Mouse (Mus musculus) right cerebral cortex, adult 18-20 months (tissue): ENCODE data around the gene Afm.

Source experiments
- DNase-seq: peaks from one replicate; pipeline ENCODE4 v3.0.0; 2022; ENCODE audit warnings: mixed read lengths

Gene Afm

GRCm38 (mm10) chr5:90560743-90561142, 42.0 kb downstream of the Afm start, which contains the start of gene 5830473C10Rik:
Gene 5830473C10Rik, plus strand, starts transcription at chr5:90561107.
- DNase-seq, result no peak

DNA sequence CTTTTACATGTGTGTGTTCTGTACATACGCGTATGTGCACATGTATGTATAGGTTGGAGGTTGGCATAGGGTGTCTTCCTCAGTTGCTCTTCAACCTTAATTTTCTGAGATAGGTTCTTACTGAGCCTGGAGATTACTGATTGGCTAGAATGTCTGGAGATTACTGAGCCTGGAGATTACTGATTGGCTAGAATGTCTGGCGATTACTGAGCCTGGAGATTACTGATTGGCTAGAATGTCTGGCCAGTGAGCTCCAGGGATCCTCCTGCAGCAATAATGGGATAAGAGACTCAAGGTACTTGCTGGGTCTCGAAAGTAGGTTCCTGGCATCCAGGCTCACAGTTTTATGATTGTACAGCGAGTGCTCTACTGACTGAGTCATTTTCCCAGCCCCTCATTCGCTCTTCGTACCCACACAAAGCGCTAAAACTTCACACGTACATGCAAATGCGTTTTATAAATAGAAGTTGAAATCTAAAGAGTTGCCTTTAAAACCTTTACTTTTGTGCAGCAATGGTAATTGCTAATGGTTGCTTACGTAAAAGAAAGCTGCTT, 43.1 kb downstream of the Afm start:
- DNase-seq, result peak; percentile 78

- DNase-seq, result no peak
Measured at GRCm38 (mm10) chr5:90562880-90563279, 44.1 kb downstream of the Afm start.

DNA sequence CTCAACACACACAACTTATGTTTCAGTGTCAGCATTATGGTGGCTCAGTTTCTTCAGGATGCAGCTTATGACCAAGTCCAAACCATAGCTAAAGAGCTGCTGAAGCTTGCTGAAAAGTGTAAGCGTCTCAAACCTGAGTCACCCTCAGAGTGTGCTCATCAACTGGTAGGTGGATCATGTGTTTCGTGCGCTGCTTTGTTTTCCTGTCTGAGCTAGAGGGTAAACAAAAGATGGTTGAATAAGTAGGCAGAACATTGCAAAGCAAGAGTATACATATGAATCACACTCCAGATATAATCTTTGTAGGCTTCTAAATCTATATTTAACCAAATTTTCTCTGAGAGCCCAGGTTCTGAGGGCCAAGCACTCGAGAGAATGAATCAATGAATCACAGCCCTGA, 45.4 kb downstream of the Afm start:
- peak; percentile 46 for DNase-seq

GRCm38 (mm10) chr5:90565205-90565604, 46.5 kb downstream of the Afm start:
- DNase-seq, result peak; percentile 8

DNA sequence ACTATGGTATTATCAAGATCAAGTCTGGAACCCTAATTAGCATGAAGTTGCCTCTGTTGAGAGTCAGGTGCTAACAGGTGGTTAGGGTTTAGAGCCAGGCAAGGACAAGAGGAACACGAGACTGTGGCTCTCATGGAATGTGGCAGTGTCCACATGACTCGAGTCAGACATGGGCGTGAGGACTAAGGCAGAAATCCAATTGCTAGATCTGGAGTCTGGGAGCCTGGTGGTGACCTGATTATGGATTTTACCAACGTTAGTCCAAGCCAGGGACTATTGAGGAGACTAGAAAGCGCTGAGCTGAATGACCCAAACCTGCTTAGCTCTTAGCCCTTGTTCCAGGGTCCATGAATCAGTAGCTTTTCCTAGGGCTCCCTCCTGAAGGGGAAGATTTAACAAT, 49.1 kb downstream of the Afm start:
- DNase-seq, result no peak

DNA sequence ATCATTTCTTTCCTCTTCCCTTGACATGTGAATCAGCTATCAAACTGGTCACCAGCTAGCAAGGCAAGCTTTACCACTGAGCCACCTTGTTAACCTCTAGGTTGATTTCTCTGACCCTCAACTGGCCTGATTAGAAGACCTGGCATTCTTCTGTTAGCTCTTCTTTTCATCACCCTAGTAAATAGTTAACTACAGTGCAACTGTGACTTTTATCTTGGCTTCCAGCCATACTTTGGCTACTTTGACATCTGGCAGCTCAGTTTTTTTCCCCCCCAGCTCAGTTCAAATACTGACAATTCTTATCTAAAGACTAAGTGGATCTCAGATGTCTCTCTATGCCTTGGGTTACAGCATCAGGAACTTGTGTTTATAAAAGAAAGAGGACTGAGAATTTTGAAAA, 49.6 kb downstream of the Afm start:
- DNase-seq, result no peak

DNA sequence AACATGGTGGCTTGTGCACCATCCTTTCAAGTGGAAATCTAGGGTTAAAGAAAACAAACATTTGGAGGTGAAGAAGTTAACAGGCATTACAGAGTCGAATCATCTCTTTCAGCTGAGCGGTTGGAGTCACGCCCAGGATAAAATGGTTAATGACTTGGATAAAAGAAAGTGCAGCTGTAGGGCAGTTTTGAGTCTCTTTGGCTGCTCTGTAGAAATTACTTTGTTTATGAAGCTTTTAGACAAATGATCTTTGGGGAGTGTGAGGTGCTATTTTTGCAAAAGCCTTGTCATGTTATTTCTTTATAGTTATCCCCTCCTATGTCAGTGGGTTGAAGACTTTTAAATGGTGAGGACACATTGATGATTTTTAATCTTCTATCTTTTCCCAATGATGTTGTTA, 52.5 kb downstream of the Afm start:
- no peak for DNase-seq

DNA sequence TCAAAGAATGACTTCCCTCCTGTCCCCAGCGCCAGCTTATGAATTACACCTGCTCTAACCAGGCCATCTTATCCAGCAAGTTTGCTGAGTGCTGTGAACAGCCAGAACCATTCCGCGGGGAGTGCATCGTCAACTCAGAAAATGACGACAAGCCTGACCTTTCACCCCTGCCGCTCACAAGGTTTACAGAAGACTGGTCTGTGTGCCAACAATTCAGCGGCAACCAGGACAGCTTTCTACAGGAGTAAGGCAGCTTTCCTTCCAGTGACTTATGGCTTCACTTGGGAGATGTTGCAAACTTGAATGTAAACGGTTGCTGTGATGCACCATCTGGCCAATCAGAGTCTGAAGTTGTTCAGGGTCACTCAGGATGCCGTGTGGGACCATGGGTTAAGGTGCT, 59.0 kb downstream of the Afm start:
- no peak for DNase-seq

- no peak for DNase-seq
Measured at GRCm38 (mm10) chr5:90579556-90579955, 60.8 kb downstream of the Afm start.

DNA sequence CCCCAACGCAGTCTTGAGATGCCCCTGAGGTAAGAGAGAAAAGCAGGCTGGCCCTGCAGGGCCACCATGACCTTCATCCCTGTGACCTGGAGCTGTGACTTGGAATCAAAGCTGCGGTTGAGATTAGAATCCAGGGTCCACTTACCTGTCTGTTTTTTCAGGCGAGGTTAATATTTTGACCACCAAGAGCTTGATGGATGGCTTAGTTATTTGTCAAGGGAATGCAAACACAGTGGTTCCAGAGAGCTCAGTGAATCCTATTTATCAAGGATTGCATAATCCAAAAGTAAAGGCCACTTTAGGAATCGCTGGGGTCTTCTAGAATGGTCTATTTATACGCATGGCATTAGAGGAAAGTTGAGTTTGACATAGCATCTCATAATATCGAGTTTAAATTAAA, 63.4 kb downstream of the Afm start:
- no peak for DNase-seq

DNA sequence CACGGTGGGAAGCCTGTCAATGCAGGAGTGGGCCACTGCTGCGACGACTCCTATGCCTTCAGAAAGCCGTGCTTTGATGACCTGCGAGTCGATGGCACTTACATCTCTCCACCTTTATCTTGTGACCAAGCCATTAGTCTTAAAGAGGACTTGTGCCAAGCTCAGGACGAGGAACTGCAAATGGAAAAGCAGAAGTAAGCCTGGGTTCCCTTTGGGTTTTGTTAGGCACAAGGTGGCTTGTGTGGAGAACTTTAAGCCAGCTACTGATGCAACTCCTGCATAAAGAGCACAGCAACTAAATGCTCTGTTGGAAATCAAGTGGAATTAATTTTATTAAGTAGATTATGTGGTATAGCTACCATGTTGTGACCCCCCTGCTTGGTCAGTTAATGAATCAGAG, 66.1 kb downstream of the Afm start:
- DNase-seq, result no peak

DNA sequence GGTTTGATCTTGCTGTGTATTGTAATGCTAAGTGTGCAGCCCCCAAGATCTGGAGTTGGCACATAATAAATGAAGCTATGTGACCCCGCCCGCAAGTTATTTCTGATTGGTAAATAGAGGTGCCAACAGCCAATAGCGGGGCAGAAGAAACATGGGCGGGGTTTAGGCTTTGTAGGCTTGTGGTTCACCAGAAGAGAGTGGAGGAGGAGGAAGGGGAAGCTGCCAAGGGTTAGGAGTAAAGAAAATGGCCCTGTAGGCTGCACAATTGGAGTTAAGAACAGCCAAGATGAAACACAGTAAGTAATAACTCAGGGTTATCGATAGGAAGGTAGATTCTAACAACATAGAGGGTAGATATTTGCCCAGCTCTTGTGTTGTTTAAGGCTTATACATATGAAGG, 67.8 kb downstream of the Afm start:
- DNase-seq, result no peak

DNA sequence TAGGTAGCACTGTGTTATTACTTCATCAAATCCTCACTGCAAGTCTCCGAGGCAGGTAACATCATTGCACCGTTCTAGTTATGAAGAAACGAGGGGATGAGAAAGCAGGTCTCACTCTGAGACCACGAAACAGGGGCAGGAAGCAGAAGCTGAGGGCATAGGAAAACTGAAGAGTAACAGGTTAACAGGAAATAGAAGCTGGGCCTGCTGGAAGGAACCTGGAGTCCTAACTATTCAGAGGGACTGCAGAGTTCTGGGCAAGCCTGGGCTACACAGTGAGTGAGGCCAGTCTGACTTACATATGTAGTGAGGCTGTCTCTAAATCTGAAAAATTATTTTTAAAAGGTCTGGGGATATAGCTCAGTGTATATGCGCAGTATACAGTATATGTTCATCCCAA, 69.4 kb downstream of the Afm start:
- no peak for DNase-seq

DNA sequence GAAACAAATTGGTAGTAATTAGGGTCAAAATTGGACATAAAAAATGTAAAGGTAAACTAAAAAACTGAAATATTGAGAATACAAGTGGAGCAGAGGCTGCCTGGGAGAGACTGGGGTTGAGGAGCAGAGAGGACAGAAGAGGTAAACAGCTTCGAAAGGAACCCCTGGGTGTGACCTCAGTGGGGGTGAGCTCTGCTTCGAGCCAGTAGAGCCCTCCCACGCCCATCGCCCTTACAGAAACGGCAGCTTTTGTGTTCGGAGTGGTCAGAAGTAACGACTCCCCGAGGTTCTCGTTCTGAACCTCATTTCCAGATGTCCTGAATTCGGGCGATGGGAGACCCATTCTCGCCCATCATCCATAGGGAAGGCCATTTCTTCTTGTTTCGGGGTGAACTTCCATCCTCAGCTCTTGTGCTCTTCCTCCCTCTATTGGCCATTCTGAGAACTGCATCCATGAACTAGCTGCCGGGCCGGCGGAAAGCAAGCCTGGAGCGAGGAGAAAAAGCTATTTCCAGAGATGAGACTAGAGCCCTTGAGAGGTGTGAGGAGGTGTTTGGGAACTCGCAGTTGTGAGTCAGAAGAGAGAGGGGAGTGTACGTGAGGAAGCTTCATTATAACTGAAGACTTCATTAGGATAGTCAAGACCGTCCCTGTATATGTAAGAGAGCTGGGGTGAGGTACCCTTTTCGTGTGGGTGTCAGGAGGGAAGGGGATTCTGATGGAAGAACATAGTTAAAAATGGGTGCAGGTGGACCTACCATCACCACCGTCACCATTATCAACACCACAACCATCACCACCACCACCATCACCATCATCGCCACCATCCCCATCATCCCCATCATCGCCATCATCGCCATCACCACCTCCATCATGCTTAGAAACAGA, 70.2 kb downstream of the Afm start:
- peak; percentile 91 for DNase-seq

DNA sequence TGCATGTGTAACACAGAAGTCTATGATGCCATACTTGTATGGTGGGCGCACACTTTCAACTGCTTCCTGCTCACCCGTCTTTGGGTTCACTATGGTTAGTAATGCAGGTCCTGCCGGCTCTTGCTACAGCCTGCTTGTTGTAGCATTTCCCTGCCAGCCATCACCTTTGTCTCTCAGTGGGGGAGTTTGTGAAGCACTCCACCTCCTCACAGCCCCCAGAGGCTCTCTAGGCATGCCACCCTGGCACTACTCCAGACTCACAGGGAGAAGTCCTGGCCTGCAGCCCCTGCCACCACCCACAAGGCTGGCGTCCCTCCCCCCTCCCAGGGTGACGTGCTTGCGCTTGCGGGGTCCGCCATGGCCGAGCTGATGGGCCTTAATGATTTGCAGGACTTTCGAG, 71.9 kb downstream of the Afm start:
- DNase-seq, result no peak

- DNase-seq, result no peak
Measured at GRCm38 (mm10) chr5:90591936-90592335, 73.2 kb downstream of the Afm start.

- no peak for DNase-seq
Measured at GRCm38 (mm10) chr5:90594945-90595344, 76.2 kb downstream of the Afm start.

- no peak for DNase-seq
Measured at GRCm38 (mm10) chr5:90596155-90596554, 77.4 kb downstream of the Afm start.

DNA sequence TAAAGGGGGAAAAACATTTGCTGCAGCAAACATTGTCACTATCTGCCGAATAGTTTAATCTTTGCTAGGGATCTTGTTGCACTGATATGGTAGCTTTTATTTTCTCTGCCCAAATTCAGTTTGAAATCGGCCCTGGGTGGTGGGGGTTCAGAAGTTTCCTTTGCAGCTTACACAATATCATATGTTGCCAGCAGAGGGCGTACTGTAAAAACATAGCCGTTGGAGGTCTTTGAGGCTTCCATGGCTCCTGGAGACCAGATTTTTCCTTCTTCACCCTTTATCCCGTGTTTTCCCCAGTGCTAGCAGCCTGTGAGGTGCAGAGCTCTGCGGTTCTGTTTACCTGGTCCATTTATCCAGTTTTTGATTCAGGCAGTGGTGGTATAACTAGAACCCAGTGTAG, 82.7 kb downstream of the Afm start:
- DNase-seq, result peak; percentile 34
